Mouse (Mus musculus): ENCODE results near the gene Gm20388. TPM values are rescaled to one million over a fixed set of nuclear protein-coding genes. Genes with fewer than 3 reads are reported as not detected.

Gene Gm20388
- polyA plus RNA-seq, 1 experiment from 2014 or later: 7.4 TPM

DNA sequence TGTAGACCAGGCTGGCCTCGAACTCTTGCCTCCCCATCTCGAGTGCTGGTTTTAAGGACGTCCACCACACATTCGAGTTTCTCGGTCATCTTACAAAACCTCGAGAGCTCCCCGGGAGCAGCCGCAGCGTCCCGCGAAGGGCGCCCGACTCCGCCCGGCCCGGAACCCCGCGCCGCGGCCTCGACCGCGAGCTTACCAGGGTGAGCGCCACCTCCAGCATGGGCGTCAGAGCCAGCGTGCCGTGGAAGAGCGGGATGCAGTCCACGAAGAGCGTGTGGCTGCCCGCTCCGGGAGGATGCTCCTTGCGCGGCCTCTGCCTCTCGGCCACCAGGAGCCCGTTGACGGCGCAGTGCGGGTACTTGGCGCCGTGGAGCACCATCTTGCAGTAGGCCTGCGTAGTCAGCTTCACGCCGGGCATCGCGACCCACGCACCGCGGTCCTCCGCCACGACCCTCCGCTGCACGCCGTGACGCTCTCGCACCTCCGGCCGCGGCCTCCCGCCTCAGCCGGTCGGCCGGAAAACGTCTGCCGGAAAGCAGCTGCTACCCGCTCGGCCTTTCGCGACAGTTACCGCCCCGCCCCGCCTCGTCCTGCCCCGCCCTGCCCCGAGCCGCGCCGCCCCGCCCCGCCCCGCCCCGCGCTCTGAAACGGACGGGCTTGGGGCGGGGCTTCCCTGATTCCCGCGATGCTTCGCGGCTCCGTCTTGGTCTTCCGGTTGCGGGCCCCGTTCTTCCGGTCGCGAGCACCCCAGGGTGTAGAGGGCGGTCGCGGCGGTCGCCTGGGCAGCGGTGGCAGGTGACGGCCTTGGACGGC is 757.1 kb downstream of the Gm20388 start, which contains the start of the genes Gm27021 and Cox4i1:
Gene Gm27021, minus strand, starts transcription at position 519 of the 813 bp plus-strand sequence.
Gene Cox4i1, plus strand, starts transcription at position 662 of the 813 bp plus-strand sequence.
- under 1% methylated on average over 105 of the region's 105 CpGs for WGBS
- H3K27me3 ChIP-seq (ENCODE audit: control insufficient read depth, insufficient read depth, low read length): no peaks in the 10 kb centered on the region
- H3K9ac ChIP-seq (ENCODE audit: low read length): peak within 1 kb of the TSS; percentile 97
- peak within 1 kb of the TSS; percentile 92 for H3K4me2 ChIP-seq (ENCODE audit: low read depth, low read length)
- ATAC-seq (ENCODE audit: insufficient read depth, low FRiP score): peak; percentile 96
- H3K27ac ChIP-seq (ENCODE audit: low read length): peak within 1 kb of the TSS; percentile 90
- H3K9me3 ChIP-seq (replicated peaks; ENCODE audit: control insufficient read depth, low read length): no peaks in the 10 kb centered on the region
- H3K36me3 ChIP-seq (ENCODE audit: control insufficient read depth, insufficient read depth, low read length): 0 out of 2 replicates have a peak, but pooled peaks cover 4% of the 10 kb centered on the region
- peak within 1 kb of the TSS; percentile 96 for H3K4me3 ChIP-seq (replicated peaks; ENCODE audit: low read length)
- peaks cover 26% of the 10 kb centered on the region for H3K4me1 ChIP-seq (ENCODE audit: control insufficient read depth, insufficient read depth, low read length)

- H3K27ac ChIP-seq (ENCODE audit: low read length): peak within 1 kb of the TSS; percentile 90
- peak within 1 kb of the TSS; percentile 96 for H3K4me3 ChIP-seq (replicated peaks; ENCODE audit: low read length)
- peaks cover 26% of the 10 kb centered on the region for H3K4me1 ChIP-seq (ENCODE audit: control insufficient read depth, insufficient read depth, low read length)
- H3K36me3 ChIP-seq (ENCODE audit: control insufficient read depth, insufficient read depth, low read length): peaks cover 10% of the 10 kb centered on the region
- peak; percentile 26; the same call in 1 of the 2 replicates for ATAC-seq (ENCODE audit: insufficient read depth, low FRiP score)
- no peaks in the 10 kb centered on the region for H3K9me3 ChIP-seq (replicated peaks; ENCODE audit: control insufficient read depth, low read length)
- peak within 1 kb of the TSS; percentile 97 for H3K9ac ChIP-seq (ENCODE audit: low read length)
- peak within 1 kb of the TSS; percentile 92 for H3K4me2 ChIP-seq (ENCODE audit: low read depth, low read length)
- under 1% methylated on average over 49 of the region's 51 CpGs for WGBS
- H3K27me3 ChIP-seq (ENCODE audit: control insufficient read depth, insufficient read depth, low read length): no peaks in the 10 kb centered on the region
Measured at GRCm38 (mm10) chr8:120668374-120668905, 757.8 kb downstream of the Gm20388 start, which contains the start of gene Emc8. Gene Emc8, minus strand, starts transcription at chr8:120668573.

DNA sequence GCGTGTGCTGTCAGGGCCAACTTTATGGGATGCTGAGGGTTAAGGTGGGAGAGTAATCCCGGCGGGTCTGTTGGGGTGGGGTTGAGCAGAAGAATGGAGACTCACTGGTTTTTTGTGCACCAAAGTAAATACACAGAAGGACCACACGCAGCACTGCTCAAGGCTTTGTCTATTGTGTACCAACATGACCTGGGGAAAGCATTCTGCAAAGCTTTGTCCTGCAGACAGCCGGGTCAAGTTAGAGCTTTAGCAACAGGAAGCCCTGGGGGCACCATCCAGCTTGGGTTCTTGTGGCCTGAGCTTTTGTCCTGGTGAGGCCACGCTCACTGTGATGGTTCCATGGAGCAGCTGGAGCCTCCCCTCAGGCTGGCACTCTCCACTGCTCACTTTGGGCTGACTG is 761.1 kb downstream of the Gm20388 start:
- no peak for ATAC-seq (ENCODE audit: insufficient read depth, low FRiP score)
- 57% methylated on average over 6 of the region's 6 CpGs for WGBS
- H3K9me3 ChIP-seq (replicated peaks; ENCODE audit: control insufficient read depth, low read length): no peaks in the 10 kb centered on the region
- peaks cover 7% of the 10 kb centered on the region for H3K4me1 ChIP-seq (ENCODE audit: control insufficient read depth, insufficient read depth, low read length)
- no peak overlapping the region for H3K4me3 ChIP-seq (replicated peaks; ENCODE audit: low read length)
- H3K36me3 ChIP-seq (ENCODE audit: control insufficient read depth, insufficient read depth, low read length): peaks cover 16% of the 10 kb centered on the region
- H3K27me3 ChIP-seq (ENCODE audit: control insufficient read depth, insufficient read depth, low read length): no peaks in the 10 kb centered on the region
- no peak overlapping the region for H3K27ac ChIP-seq (ENCODE audit: low read length)
- H3K9ac ChIP-seq (ENCODE audit: low read length): no peak overlapping the region
- H3K4me2 ChIP-seq (ENCODE audit: low read depth, low read length): no peak overlapping the region

DNA sequence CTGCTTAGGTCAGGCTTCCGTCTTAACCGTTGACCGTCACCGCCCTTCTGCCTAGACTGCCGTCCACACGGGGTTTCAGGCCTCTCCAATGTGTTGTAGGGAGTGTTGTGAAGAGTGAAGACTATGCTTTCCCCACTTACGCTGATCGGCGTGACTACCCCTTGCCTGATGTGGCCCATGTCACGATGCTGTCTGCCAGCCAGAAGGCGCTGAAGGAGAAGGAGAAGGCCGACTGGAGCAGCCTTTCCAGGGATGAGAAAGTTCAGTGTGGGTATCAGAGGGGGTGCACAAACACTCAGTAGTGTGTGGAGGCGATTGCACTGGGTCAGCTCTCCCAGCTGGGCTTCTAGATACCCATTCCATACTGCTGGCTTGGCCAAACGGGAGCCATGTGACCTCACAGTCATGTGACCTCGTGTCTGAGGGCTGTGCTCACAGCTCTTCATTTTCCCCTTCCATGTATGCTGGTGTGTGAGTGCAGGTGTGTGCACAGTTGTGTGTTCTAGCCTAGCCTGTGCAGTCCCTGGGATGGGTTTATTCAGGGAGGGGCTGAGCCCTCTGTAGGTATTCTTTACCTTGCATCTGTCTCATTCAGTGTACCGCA is 762.1 kb downstream of the Gm20388 start:
- H3K27ac ChIP-seq (ENCODE audit: low read length): no peak overlapping the region
- no peak for ATAC-seq (ENCODE audit: insufficient read depth, low FRiP score)
- whole genome bisulfite sequencing: 86% methylated on average over 16 of the region's 16 CpGs

GRCm38 (mm10) chr8:120673298-120673697 is 762.7 kb downstream of the Gm20388 start:
- no peak overlapping the region for H3K9ac ChIP-seq (ENCODE audit: low read length)
- ATAC-seq (ENCODE audit: insufficient read depth, low FRiP score): no peak
- H3K4me2 ChIP-seq (ENCODE audit: low read depth, low read length): no peak overlapping the region
- H3K27ac ChIP-seq (ENCODE audit: low read length): no peak overlapping the region
- 0 out of 2 replicates have a peak, but pooled peaks cover 2% of the 10 kb centered on the region for H3K4me1 ChIP-seq (ENCODE audit: control insufficient read depth, insufficient read depth, low read length)
- no peaks in the 10 kb centered on the region for H3K27me3 ChIP-seq (ENCODE audit: control insufficient read depth, insufficient read depth, low read length)
- peaks cover 16% of the 10 kb centered on the region for H3K36me3 ChIP-seq (ENCODE audit: control insufficient read depth, insufficient read depth, low read length)
- H3K9me3 ChIP-seq (replicated peaks; ENCODE audit: control insufficient read depth, low read length): no peaks in the 10 kb centered on the region
- 94% methylated on average over 7 of the region's 7 CpGs for WGBS
- H3K4me3 ChIP-seq (replicated peaks; ENCODE audit: low read length): no peak overlapping the region

More for the DNA sequence above, 762.1 kb downstream of the Gm20388 start:
- Histone ChIP-seq H3K4me1 (ENCODE audit: control insufficient read depth, insufficient read depth, low read length) (0 out of 2 replicates have a peak, but pooled peaks cover 2% of the 10 kb centered on the region), H3K4me3 (replicated peaks; ENCODE audit: low read length) (no peak overlapping the region), H3K9ac (ENCODE audit: low read length) (no peak overlapping the region), H3K4me2 (ENCODE audit: low read depth, low read length) (no peak overlapping the region), H3K27me3 (ENCODE audit: control insufficient read depth, insufficient read depth, low read length) (no peaks in the 10 kb centered on the region), H3K9me3 (replicated peaks; ENCODE audit: control insufficient read depth, low read length) (no peaks in the 10 kb centered on the region), H3K36me3 (ENCODE audit: control insufficient read depth, insufficient read depth, low read length) (peaks cover 16% of the 10 kb centered on the region)

- no peaks in the 10 kb centered on the region for H3K9me3 ChIP-seq (replicated peaks; ENCODE audit: control insufficient read depth, low read length)
- H3K36me3 ChIP-seq (ENCODE audit: control insufficient read depth, insufficient read depth, low read length): peaks cover 16% of the 10 kb centered on the region
- H3K4me2 ChIP-seq (ENCODE audit: low read depth, low read length): no peak overlapping the region
- WGBS: 69% methylated on average over 8 of the region's 8 CpGs
- H3K27ac ChIP-seq (ENCODE audit: low read length): no peak overlapping the region
- no peak overlapping the region for H3K9ac ChIP-seq (ENCODE audit: low read length)
- H3K4me3 ChIP-seq (replicated peaks; ENCODE audit: low read length): no peak overlapping the region
- H3K4me1 ChIP-seq (ENCODE audit: control insufficient read depth, insufficient read depth, low read length): no peaks in the 10 kb centered on the region
- no peak for ATAC-seq (ENCODE audit: insufficient read depth, low FRiP score)
- no peaks in the 10 kb centered on the region for H3K27me3 ChIP-seq (ENCODE audit: control insufficient read depth, insufficient read depth, low read length)
Measured at GRCm38 (mm10) chr8:120675718-120676117, 765.1 kb downstream of the Gm20388 start.

- no peaks in the 10 kb centered on the region for H3K4me1 ChIP-seq (ENCODE audit: control insufficient read depth, insufficient read depth, low read length)
- peak; percentile 67; the same call in 1 of the 2 replicates for ATAC-seq (ENCODE audit: insufficient read depth, low FRiP score)
- H3K27me3 ChIP-seq (ENCODE audit: control insufficient read depth, insufficient read depth, low read length): no peaks in the 10 kb centered on the region
- H3K4me3 ChIP-seq (replicated peaks; ENCODE audit: low read length): no peak overlapping the region
- H3K27ac ChIP-seq (ENCODE audit: low read length): no peak overlapping the region
- H3K36me3 ChIP-seq (ENCODE audit: control insufficient read depth, insufficient read depth, low read length): 0 out of 2 replicates have a peak, but pooled peaks cover 6% of the 10 kb centered on the region
- H3K9ac ChIP-seq (ENCODE audit: low read length): no peak overlapping the region
- 9% methylated on average over 10 of the region's 10 CpGs for WGBS
- H3K4me2 ChIP-seq (ENCODE audit: low read depth, low read length): no peak overlapping the region
- H3K9me3 ChIP-seq (replicated peaks; ENCODE audit: control insufficient read depth, low read length): no peaks in the 10 kb centered on the region
Measured at GRCm38 (mm10) chr8:120678447-120678846, 767.8 kb downstream of the Gm20388 start.

- no peak overlapping the region for H3K9ac ChIP-seq (ENCODE audit: low read length)
- no peak overlapping the region for H3K27ac ChIP-seq (ENCODE audit: low read length)
- no peak overlapping the region for H3K4me3 ChIP-seq (replicated peaks; ENCODE audit: low read length)
- peaks cover 9% of the 10 kb centered on the region for H3K4me1 ChIP-seq (ENCODE audit: control insufficient read depth, insufficient read depth, low read length)
- 40% methylated on average over 11 of the region's 11 CpGs for WGBS
- H3K27me3 ChIP-seq (ENCODE audit: control insufficient read depth, insufficient read depth, low read length): no peaks in the 10 kb centered on the region
- 0 out of 2 replicates have a peak, but pooled peaks have one; percentile 44 for ATAC-seq (ENCODE audit: insufficient read depth, low FRiP score)
- no peak overlapping the region for H3K4me2 ChIP-seq (ENCODE audit: low read depth, low read length)
- H3K36me3 ChIP-seq (ENCODE audit: control insufficient read depth, insufficient read depth, low read length): no peaks in the 10 kb centered on the region
- no peaks in the 10 kb centered on the region for H3K9me3 ChIP-seq (replicated peaks; ENCODE audit: control insufficient read depth, low read length)
Measured at GRCm38 (mm10) chr8:120679629-120680387, 769.2 kb downstream of the Gm20388 start.
